Mouse (Mus musculus) stomach, embryonic 14.5 days (tissue): Measurements from ENCODE around the gene Cpt1a. TPM values are rescaled to one million over a fixed set of nuclear protein-coding genes. Genes with fewer than 3 reads are reported as not detected.

Source experiments
- ATAC-seq: fragments of 200-750 bp; cut with Nextera tagmentation; 2 replicates; pipeline ENCODE4 v1.8.0; 2017; ENCODE audit warnings: low read depth, moderate TSS enrichment; ENCODE audit not compliant: insufficient number of reproducible peaks, insufficient read depth, low FRiP score
- H3K27ac ChIP-seq: fragments of 300-500 bp; sonication (generic); 2 replicates; pipeline ENCODE4 v1.5.1; 2014; ENCODE audit warnings: mild to moderate bottlenecking, low read length, moderate library complexity, mixed read lengths
- H3K27me3 ChIP-seq: fragments of 300-500 bp; sonication (generic); 2 replicates; pipeline ENCODE4 v1.6.1; 2014; ENCODE audit warnings: low read length, control low read depth, mixed read lengths; ENCODE audit not compliant: control insufficient read depth, insufficient read depth
- H3K36me3 ChIP-seq: fragments of 300-500 bp; sonication (generic); 2 replicates; pipeline ENCODE4 v1.6.1; 2014; ENCODE audit warnings: mild to moderate bottlenecking, control low read depth, low read length, moderate library complexity, mixed read lengths; ENCODE audit not compliant: control insufficient read depth, insufficient read depth
- H3K4me1 ChIP-seq: fragments of 300-500 bp; sonication (generic); 2 replicates; pipeline ENCODE4 v1.6.1; 2014; ENCODE audit warnings: low read length, control low read depth, mixed read lengths; ENCODE audit not compliant: control insufficient read depth, insufficient read depth
- H3K4me2 ChIP-seq: fragments of 300-500 bp; sonication (generic); replicated peaks from 2 replicates; pipeline ENCODE4 v1.6.1; 2014; ENCODE audit warnings: low read depth, low read length, control low read depth
- H3K4me3 ChIP-seq: fragments of 300-500 bp; sonication (generic); 2 replicates; pipeline ENCODE4 v1.5.1; 2014; ENCODE audit warnings: low read depth, low read length, control low read depth
- H3K9ac ChIP-seq: fragments of 300-500 bp; sonication (generic); replicated peaks from 2 replicates; pipeline ENCODE4 v1.6.1; 2014; ENCODE audit warnings: low read depth, mild to moderate bottlenecking, control low read depth, low read length, moderate library complexity, mixed read lengths
- H3K9me3 ChIP-seq: fragments of 300-500 bp; sonication (generic); 2 replicates; pipeline ENCODE4 v1.6.1; 2016; ENCODE audit warnings: low read depth, low read length, control low read depth; ENCODE audit not compliant: control insufficient read depth
- WGBS: fragments of 180-500 bp; shearing (Covaris S2); extraction: QIAGEN DNeasy Blood & Tissue Kit; methylation state at CpG from one replicate; pipeline ENCODE4 v1.1.7; 2014; 5-methylcytosine and 5-hydroxymethylcytosine counted together
- polyA plus RNA-seq: library from polyadenylated mRNA; unstranded; fragments of >200 nt; fragmentation: Nextera tagmentation; extraction: Ambion mirVana; gene quantifications from 2 replicates; pipeline ENCODE4 v1.2.1, GENCODE M21; 2014

Cpt1a gene
- polyA plus RNA-seq, 1 experiment from 2014 or later: 21.4 TPM

DNA sequence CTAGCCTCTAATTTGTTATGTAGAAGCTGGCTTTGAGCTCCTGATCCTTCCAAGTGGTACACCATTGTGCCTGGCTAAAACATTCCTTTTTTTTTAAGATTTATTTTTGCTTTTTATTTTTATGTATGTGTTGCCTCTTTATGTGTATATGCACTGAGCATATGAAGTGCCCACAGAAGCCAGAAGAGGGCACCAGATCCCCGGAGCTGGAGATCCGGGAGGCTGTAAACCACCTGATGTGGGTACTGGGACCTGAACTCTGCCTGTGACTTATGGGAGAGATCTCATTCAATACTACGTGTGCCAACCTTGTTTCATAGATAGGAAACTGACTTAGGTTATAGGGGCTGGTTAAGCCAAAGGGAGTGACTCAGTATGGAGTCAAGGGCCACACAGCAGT, 46.1 kb downstream of the Cpt1a start:
- WGBS: 93% methylated on average over 3 of the region's 3 CpGs
- H3K27me3 ChIP-seq: no peaks in the 10 kb centered on the region
- no peak overlapping the region for H3K9ac ChIP-seq
- H3K4me1 ChIP-seq: no peaks in the 10 kb centered on the region
- no peak overlapping the region for H3K27ac ChIP-seq
- H3K4me2 ChIP-seq: no peak overlapping the region
- no peaks in the 10 kb centered on the region for H3K9me3 ChIP-seq
- ATAC-seq: no peak
- H3K4me3 ChIP-seq: no peak overlapping the region
- no peaks in the 10 kb centered on the region; the same call in 1 of the 2 replicates for H3K36me3 ChIP-seq

DNA sequence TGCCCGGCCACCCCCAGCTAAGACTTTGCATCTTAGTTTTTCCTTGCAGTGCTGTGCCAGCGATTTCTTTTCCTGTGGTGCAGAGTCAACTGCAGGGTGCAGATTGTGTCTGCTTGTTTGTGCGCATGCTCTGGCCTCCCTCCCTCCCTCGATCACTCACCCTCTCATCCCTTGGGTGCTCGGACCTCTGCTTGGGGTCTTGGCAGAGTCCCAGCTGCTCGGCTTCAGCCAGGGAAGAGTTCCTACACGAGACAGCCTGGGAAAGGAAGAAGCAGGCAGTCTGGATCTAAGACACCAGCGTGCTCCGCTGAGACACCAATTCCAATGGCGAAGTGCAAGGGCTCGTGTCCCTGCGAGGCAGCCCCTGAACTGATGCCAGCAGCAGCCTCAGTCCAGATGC, 51.2 kb downstream of the Cpt1a start:
- no peaks in the 10 kb centered on the region for H3K4me1 ChIP-seq
- no peak for ATAC-seq

DNA sequence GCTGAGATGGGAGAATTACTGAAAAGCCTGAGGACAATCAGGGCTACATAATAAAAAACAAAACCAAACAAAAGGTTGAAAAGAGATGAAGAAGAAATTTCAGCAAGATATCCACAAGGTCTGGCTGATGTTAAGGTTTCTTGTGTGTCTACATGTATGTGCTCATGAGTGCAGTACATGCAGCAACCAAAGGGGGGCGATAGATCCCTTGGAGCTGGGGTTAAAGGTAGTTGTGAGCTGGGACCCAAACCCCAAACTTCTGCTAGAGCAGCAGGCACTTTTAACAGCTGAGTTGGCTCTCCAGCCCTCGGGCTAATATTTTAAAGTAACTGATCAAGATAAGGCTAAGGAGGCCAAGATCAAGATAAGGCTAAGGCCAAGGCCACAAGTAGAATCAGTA, 51.9 kb downstream of the Cpt1a start:
- Histone ChIP-seq H3K27me3 (no peaks in the 10 kb centered on the region), H3K4me1 (no peaks in the 10 kb centered on the region), H3K27ac (no peak overlapping the region), H3K4me2 (no peak overlapping the region), H3K36me3 (no peaks in the 10 kb centered on the region; the same call in 1 of the 2 replicates), H3K4me3 (no peak overlapping the region), H3K9ac (no peak overlapping the region), H3K9me3 (no peaks in the 10 kb centered on the region)
- 48% methylated on average over 2 of the region's 2 CpGs for WGBS
- no peak for ATAC-seq

More for the DNA sequence above, 51.2 kb downstream of the Cpt1a start:
- Histone ChIP-seq H3K27me3 (no peaks in the 10 kb centered on the region), H3K9ac (no peak overlapping the region), H3K36me3 (no peaks in the 10 kb centered on the region; the same call in 1 of the 2 replicates), H3K9me3 (no peaks in the 10 kb centered on the region), H3K4me2 (no peak overlapping the region), H3K27ac (no peak overlapping the region), H3K4me3 (no peak overlapping the region)
- 63% methylated on average over 12 of the region's 12 CpGs for WGBS

DNA sequence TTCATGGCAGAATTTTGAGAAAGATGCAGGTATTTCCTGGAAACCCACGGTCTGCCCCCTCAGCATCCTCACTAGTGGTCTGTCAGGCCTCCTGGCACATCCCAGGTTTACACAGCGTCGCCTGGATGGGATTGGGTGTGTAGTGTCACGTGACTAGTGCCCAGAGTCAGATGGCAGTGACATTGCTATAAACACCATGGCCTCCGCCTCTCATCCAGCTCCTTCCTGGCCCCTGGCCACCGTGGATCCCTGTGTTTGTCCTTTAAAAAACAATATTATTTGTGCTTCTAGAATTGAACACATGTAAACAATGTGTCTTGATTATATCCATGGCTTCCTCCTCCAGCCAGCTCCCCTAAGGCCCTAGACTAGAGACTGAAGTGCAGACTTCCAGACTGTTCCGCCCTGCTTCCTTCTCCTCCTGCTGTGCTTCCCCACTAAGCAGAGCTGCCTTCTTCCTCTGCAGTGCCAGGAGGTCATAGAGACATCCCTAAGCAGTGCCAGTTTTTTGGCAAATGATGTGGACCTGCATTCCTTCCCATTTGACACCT, 53.9 kb downstream of the Cpt1a start:
- H3K9ac ChIP-seq: no peak overlapping the region
- no peak for ATAC-seq
- no peaks in the 10 kb centered on the region for H3K4me1 ChIP-seq
- no peak overlapping the region for H3K4me2 ChIP-seq
- no peaks in the 10 kb centered on the region for H3K9me3 ChIP-seq
- 57% methylated on average over 7 of the region's 7 CpGs for WGBS
- peaks cover 2% of the 10 kb centered on the region; the same call in 1 of the 2 replicates for H3K36me3 ChIP-seq
- no peaks in the 10 kb centered on the region for H3K27me3 ChIP-seq
- no peak overlapping the region for H3K4me3 ChIP-seq
- H3K27ac ChIP-seq: no peak overlapping the region

DNA sequence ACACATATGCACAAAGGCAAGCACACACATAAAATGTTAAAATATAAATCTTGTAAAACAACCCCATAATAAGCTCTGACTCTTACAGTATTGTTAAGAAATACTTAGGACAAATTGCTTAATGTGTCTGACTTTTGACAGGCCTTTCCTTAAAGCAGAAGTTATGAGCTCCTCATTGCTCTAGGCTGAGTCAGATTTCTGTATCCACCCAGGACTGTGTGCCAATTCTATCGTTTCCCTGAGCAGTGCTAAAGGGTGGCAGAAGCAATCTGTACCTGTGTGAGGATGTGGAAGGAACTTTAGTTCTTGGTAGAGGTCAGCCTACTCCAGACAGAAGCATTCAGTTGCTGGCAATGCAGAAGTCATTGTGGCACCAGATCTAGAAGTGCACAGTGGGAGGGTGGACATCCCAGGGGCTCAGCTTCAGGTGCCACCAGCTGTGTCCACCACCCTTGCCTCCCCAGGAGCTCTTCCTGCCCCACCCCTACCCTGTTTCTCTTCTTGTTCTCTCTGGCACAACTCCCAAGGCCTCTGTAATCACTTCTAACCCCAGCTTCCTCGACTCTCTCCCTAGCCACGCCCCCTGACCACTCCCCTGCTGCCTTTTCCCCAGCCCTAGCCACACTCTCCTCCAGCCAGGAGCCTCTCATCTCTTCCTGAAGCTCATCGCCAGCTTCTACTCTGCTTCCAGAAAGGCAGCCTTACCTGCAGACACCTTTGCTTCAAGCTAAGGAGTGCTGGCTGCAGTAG, 55.0 kb downstream of the Cpt1a start:
- H3K9ac ChIP-seq: no peak overlapping the region
- H3K27ac ChIP-seq: no peak overlapping the region
- H3K4me3 ChIP-seq: no peak overlapping the region
- no peaks in the 10 kb centered on the region for H3K9me3 ChIP-seq
- no peak overlapping the region for H3K4me2 ChIP-seq
- H3K36me3 ChIP-seq: peaks cover 2% of the 10 kb centered on the region; the same call in 1 of the 2 replicates
- whole genome bisulfite sequencing: 24% methylated on average over 4 of the region's 4 CpGs
- H3K4me1 ChIP-seq: no peaks in the 10 kb centered on the region
- no peak for ATAC-seq
- no peaks in the 10 kb centered on the region for H3K27me3 ChIP-seq

DNA sequence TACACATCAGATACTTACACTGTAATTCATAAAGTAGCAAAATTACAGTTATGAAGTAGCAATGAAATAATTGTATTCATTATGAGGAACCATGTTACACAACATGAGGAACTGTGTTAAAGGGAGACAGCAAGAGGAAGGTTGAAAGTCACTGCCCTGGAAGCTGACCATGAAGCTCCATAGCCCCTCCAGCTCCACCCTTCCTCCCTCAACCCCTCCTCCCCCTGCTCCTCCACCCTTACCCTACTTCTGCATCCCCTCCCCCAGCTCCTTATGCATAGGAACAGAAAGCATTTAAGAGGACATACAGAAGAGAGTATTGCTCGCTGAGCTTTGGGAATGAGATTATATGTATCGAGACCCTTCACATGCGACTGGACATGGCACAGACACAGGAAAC, 56.5 kb downstream of the Cpt1a start:
- WGBS: 90% methylated on average over 3 of the region's 3 CpGs
- Histone ChIP-seq H3K4me1 (no peaks in the 10 kb centered on the region), H3K9me3 (no peaks in the 10 kb centered on the region), H3K9ac (no peak overlapping the region), H3K27ac (no peak overlapping the region), H3K27me3 (no peaks in the 10 kb centered on the region), H3K4me3 (no peak overlapping the region), H3K4me2 (no peak overlapping the region), H3K36me3 (peaks cover 2% of the 10 kb centered on the region; the same call in 1 of the 2 replicates)
- no peak for ATAC-seq

DNA sequence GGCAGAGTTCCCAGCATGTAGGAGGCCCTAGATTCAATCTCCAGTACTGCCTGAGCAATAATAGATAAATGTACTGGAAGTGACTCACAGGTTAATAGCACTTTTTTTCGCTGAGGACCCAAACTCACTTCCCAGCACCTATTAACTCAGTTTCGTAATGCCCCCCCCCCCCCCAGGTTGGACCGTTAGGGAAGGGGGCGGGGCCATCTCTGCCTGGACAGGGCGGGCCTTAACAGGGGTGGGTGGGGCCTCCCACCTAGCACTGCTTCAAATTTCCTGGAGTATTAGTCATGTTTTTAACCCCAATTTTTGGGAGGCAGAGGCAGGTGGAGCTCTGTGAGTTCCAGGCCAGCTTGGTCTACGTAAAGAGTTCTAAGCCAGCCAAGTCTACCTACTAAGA, 65.9 kb downstream of the Cpt1a start:
- H3K27me3 ChIP-seq: no peaks in the 10 kb centered on the region
- WGBS: 78% methylated on average over 5 of the region's 6 CpGs
- no peak for ATAC-seq
- peaks cover 4% of the 10 kb centered on the region; the same call in 1 of the 2 replicates for H3K9me3 ChIP-seq
- no peak overlapping the region for H3K27ac ChIP-seq
- no peak overlapping the region for H3K9ac ChIP-seq
- peaks cover 2% of the 10 kb centered on the region; the same call in 1 of the 2 replicates for H3K36me3 ChIP-seq
- no peak overlapping the region for H3K4me2 ChIP-seq
- H3K4me3 ChIP-seq: no peak overlapping the region
- peaks cover 3% of the 10 kb centered on the region for H3K4me1 ChIP-seq

DNA sequence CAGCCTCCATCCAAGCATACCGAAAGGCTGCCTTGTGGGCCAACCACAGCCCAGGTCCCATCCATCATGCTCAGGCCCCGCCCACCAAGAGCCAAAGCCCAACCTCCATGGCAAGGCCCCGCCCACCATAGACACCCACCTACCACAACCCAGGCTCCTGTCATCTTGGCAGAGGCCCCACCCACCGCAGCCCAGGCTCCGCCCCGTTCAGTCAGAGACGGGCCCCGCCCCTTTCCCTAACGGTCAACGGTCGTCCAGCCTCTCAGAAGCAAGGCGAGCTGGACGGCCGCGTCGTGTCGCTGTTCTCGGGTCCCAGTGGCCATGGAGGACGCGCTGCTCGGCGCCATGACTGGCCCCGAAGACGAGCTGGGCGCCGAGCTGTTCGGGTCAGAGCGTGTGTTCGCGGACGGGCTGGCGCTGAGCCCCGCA, 66.5 kb downstream of the Cpt1a start, which contains the start of gene Tesmin:
Gene Tesmin, plus strand, starts transcription at position 229 of the 429 bp plus-strand sequence.
- Histone ChIP-seq H3K4me3 (peak within 1 kb of the TSS; percentile 38), H3K27me3 (no peaks in the 10 kb centered on the region), H3K9ac (peak within 1 kb of the TSS; percentile 25; the same call in 1 of the 2 replicates), H3K4me1 (peaks cover 3% of the 10 kb centered on the region), H3K27ac (no peak within 1 kb of the TSS), H3K4me2 (peak within 1 kb of the TSS; percentile 91), H3K36me3 (peaks cover 2% of the 10 kb centered on the region; the same call in 1 of the 2 replicates), H3K9me3 (peaks cover 4% of the 10 kb centered on the region; the same call in 1 of the 2 replicates)
- peak; percentile 85 for ATAC-seq
- 3% methylated on average over 33 of the region's 33 CpGs for WGBS
